Mouse (Mus musculus): Measurements from ENCODE around the gene Hydin. TPM values are rescaled to one million over a fixed set of nuclear protein-coding genes. Genes with fewer than 3 reads are reported as not detected.
"Not testable (repeated sequence)": the region's sequence is repeated elsewhere in the genome, so short reads cannot be mapped to it uniquely, and the experiment has no call there.

Gene Hydin
- polyA plus RNA-seq, 1 experiment from 2014 or later = 0.17 TPM

- H3K4me2 ChIP-seq (ENCODE audit: low read depth, low read length) = no peak overlapping the region
- no peak overlapping the region for H3K9ac ChIP-seq (replicated peaks; ENCODE audit: low read length)
- DNase-seq (ENCODE audit: low spot score) (no peak), ATAC-seq (replicated peaks; ENCODE audit: insufficient number of reproducible peaks, low FRiP score, low TSS enrichment, low read depth) (no peak)
- H3K27me3 ChIP-seq (ENCODE audit: control insufficient read depth, insufficient read depth, low read length) = no peaks in the 10 kb centered on the region
- H3K9me3 ChIP-seq (replicated peaks; ENCODE audit: control insufficient read depth, low read length) = no peaks in the 10 kb centered on the region
- no peaks in the 10 kb centered on the region for H3K36me3 ChIP-seq (replicated peaks; ENCODE audit: control insufficient read depth, insufficient read depth, low read depth, low read length)
- WGBS = 84% methylated on average over 6 of the region's 6 CpGs
- H3K4me3 ChIP-seq (ENCODE audit: low read depth, low read length) = no peak overlapping the region
- no peaks in the 10 kb centered on the region for H3K4me1 ChIP-seq (ENCODE audit: control insufficient read depth, insufficient read depth, low read length)
- H3K27ac ChIP-seq (replicated peaks; ENCODE audit: low read depth, low read length) = no peak overlapping the region
Observed at GRCm38 (mm10) chr8:110500661-110501060, 233.9 kb downstream of the Hydin start.

GRCm38 (mm10) chr8:110501330-110501729 lies 234.6 kb downstream of the Hydin start:
- Histone ChIP-seq H3K9ac (replicated peaks; ENCODE audit: low read length) (no peak overlapping the region), H3K27me3 (ENCODE audit: control insufficient read depth, insufficient read depth, low read length) (no peaks in the 10 kb centered on the region), H3K4me2 (ENCODE audit: low read depth, low read length) (no peak overlapping the region), H3K4me3 (ENCODE audit: low read depth, low read length) (no peak overlapping the region), H3K36me3 (replicated peaks; ENCODE audit: control insufficient read depth, insufficient read depth, low read depth, low read length) (no peaks in the 10 kb centered on the region), H3K27ac (replicated peaks; ENCODE audit: low read depth, low read length) (no peak overlapping the region), H3K9me3 (replicated peaks; ENCODE audit: control insufficient read depth, low read length) (no peaks in the 10 kb centered on the region), H3K4me1 (ENCODE audit: control insufficient read depth, insufficient read depth, low read length) (no peaks in the 10 kb centered on the region)
- 88% methylated on average over 4 of the region's 4 CpGs for WGBS
- no peak for ATAC-seq (replicated peaks; ENCODE audit: insufficient number of reproducible peaks, low FRiP score, low TSS enrichment, low read depth)
- DNase-seq (ENCODE audit: low spot score) = no peak

- no peak for DNase-seq (ENCODE audit: low spot score)
- Histone ChIP-seq H3K4me2 (ENCODE audit: low read depth, low read length) (no peak overlapping the region), H3K4me1 (ENCODE audit: control insufficient read depth, insufficient read depth, low read length) (no peaks in the 10 kb centered on the region), H3K4me3 (ENCODE audit: low read depth, low read length) (no peak overlapping the region), H3K36me3 (replicated peaks; ENCODE audit: control insufficient read depth, insufficient read depth, low read depth, low read length) (no peaks in the 10 kb centered on the region), H3K27ac (replicated peaks; ENCODE audit: low read depth, low read length) (no peak overlapping the region), H3K9ac (replicated peaks; ENCODE audit: low read length) (no peak overlapping the region), H3K27me3 (ENCODE audit: control insufficient read depth, insufficient read depth, low read length) (no peaks in the 10 kb centered on the region), H3K9me3 (replicated peaks; ENCODE audit: control insufficient read depth, low read length) (no peaks in the 10 kb centered on the region)
- ATAC-seq (replicated peaks; ENCODE audit: insufficient number of reproducible peaks, low FRiP score, low TSS enrichment, low read depth) = no peak
- WGBS = 9% methylated on average over 10 of the region's 10 CpGs
Observed at GRCm38 (mm10) chr8:110502880-110503279, 236.1 kb downstream of the Hydin start.

GRCm38 (mm10) chr8:110508766-110509165 lies 242.0 kb downstream of the Hydin start:
- Histone ChIP-seq H3K27ac (replicated peaks; ENCODE audit: low read depth, low read length) (no peak overlapping the region), H3K4me1 (ENCODE audit: control insufficient read depth, insufficient read depth, low read length) (no peaks in the 10 kb centered on the region), H3K27me3 (ENCODE audit: control insufficient read depth, insufficient read depth, low read length) (no peaks in the 10 kb centered on the region), H3K4me2 (ENCODE audit: low read depth, low read length) (no peak overlapping the region), H3K9me3 (replicated peaks; ENCODE audit: control insufficient read depth, low read length) (no peaks in the 10 kb centered on the region), H3K9ac (replicated peaks; ENCODE audit: low read length) (no peak overlapping the region), H3K4me3 (ENCODE audit: low read depth, low read length) (no peak overlapping the region), H3K36me3 (replicated peaks; ENCODE audit: control insufficient read depth, insufficient read depth, low read depth, low read length) (no peaks in the 10 kb centered on the region)
- DNase-seq (ENCODE audit: low spot score) (no peak), ATAC-seq (replicated peaks; ENCODE audit: insufficient number of reproducible peaks, low FRiP score, low TSS enrichment, low read depth) (no peak)
- WGBS = 65% methylated on average over 3 of the region's 3 CpGs

GRCm38 (mm10) chr8:110519790-110520189 lies 253.0 kb downstream of the Hydin start:
- no peak overlapping the region for H3K4me3 ChIP-seq (ENCODE audit: low read depth, low read length)
- 86% methylated on average over 7 of the region's 7 CpGs for WGBS
- ATAC-seq (replicated peaks; ENCODE audit: insufficient number of reproducible peaks, low FRiP score, low TSS enrichment, low read depth) (no peak), DNase-seq (ENCODE audit: low spot score) (no peak)
- no peak overlapping the region for H3K9ac ChIP-seq (replicated peaks; ENCODE audit: low read length)
- no peak overlapping the region for H3K4me2 ChIP-seq (ENCODE audit: low read depth, low read length)
- H3K36me3 ChIP-seq (replicated peaks; ENCODE audit: control insufficient read depth, insufficient read depth, low read depth, low read length) = no peaks in the 10 kb centered on the region
- H3K4me1 ChIP-seq (ENCODE audit: control insufficient read depth, insufficient read depth, low read length) = no peaks in the 10 kb centered on the region
- no peak overlapping the region for H3K27ac ChIP-seq (replicated peaks; ENCODE audit: low read depth, low read length)
- H3K27me3 ChIP-seq (ENCODE audit: control insufficient read depth, insufficient read depth, low read length) = no peaks in the 10 kb centered on the region
- H3K9me3 ChIP-seq (replicated peaks; ENCODE audit: control insufficient read depth, low read length) = no peaks in the 10 kb centered on the region

GRCm38 (mm10) chr8:110521851-110522250 lies 255.1 kb downstream of the Hydin start:
- H3K4me2 ChIP-seq (ENCODE audit: low read depth, low read length) = no peak overlapping the region
- no peak overlapping the region for H3K4me3 ChIP-seq (ENCODE audit: low read depth, low read length)
- DNase-seq (ENCODE audit: low spot score) (no peak), ATAC-seq (replicated peaks; ENCODE audit: insufficient number of reproducible peaks, low FRiP score, low TSS enrichment, low read depth) (no peak)
- no peaks in the 10 kb centered on the region for H3K27me3 ChIP-seq (ENCODE audit: control insufficient read depth, insufficient read depth, low read length)
- 88% methylated on average over 12 of the region's 12 CpGs for WGBS
- H3K36me3 ChIP-seq (replicated peaks; ENCODE audit: control insufficient read depth, insufficient read depth, low read depth, low read length) = no peaks in the 10 kb centered on the region
- no peak overlapping the region for H3K9ac ChIP-seq (replicated peaks; ENCODE audit: low read length)
- H3K4me1 ChIP-seq (ENCODE audit: control insufficient read depth, insufficient read depth, low read length) = no peaks in the 10 kb centered on the region
- no peaks in the 10 kb centered on the region for H3K9me3 ChIP-seq (replicated peaks; ENCODE audit: control insufficient read depth, low read length)
- no peak overlapping the region for H3K27ac ChIP-seq (replicated peaks; ENCODE audit: low read depth, low read length)

GRCm38 (mm10) chr8:110522495-110522894 lies 255.7 kb downstream of the Hydin start:
- ATAC-seq (replicated peaks; ENCODE audit: insufficient number of reproducible peaks, low FRiP score, low TSS enrichment, low read depth); H3K4me1 ChIP-seq (ENCODE audit: control insufficient read depth, insufficient read depth, low read length); H3K4me3 ChIP-seq (ENCODE audit: low read depth, low read length); DNase-seq (ENCODE audit: low spot score); H3K9me3 ChIP-seq (replicated peaks; ENCODE audit: control insufficient read depth, low read length); H3K27ac ChIP-seq (replicated peaks; ENCODE audit: low read depth, low read length); H3K36me3 ChIP-seq (replicated peaks; ENCODE audit: control insufficient read depth, insufficient read depth, low read depth, low read length); H3K27me3 ChIP-seq (ENCODE audit: control insufficient read depth, insufficient read depth, low read length); H3K4me2 ChIP-seq (ENCODE audit: low read depth, low read length); H3K9ac ChIP-seq (replicated peaks; ENCODE audit: low read length): not testable (repeated sequence)
- WGBS = 92% methylated on average over 7 of the region's 7 CpGs

GRCm38 (mm10) chr8:110522985-110523384 lies 256.2 kb downstream of the Hydin start:
- DNase-seq (ENCODE audit: low spot score) = no peak
- H3K27ac ChIP-seq (replicated peaks; ENCODE audit: low read depth, low read length) = no peak overlapping the region
- no peak for ATAC-seq (replicated peaks; ENCODE audit: insufficient number of reproducible peaks, low FRiP score, low TSS enrichment, low read depth)
- H3K4me2 ChIP-seq (ENCODE audit: low read depth, low read length) = no peak overlapping the region
- no peaks in the 10 kb centered on the region for H3K9me3 ChIP-seq (replicated peaks; ENCODE audit: control insufficient read depth, low read length)
- no peaks in the 10 kb centered on the region for H3K36me3 ChIP-seq (replicated peaks; ENCODE audit: control insufficient read depth, insufficient read depth, low read depth, low read length)
- 72% methylated on average over 15 of the region's 15 CpGs for WGBS
- H3K27me3 ChIP-seq (ENCODE audit: control insufficient read depth, insufficient read depth, low read length) = no peaks in the 10 kb centered on the region
- H3K9ac ChIP-seq (replicated peaks; ENCODE audit: low read length) = no peak overlapping the region
- H3K4me3 ChIP-seq (ENCODE audit: low read depth, low read length) = no peak overlapping the region
- H3K4me1 ChIP-seq (ENCODE audit: control insufficient read depth, insufficient read depth, low read length) = no peaks in the 10 kb centered on the region
